Mouse (Mus musculus) embryonic fibroblast, embryonic 13.5 days (primary cell): Measurements from ENCODE around the gene Slamf7.

Experiments used
- CTCF ChIP-seq: IDR thresholded peaks from 2 replicates; pipeline ENCODE4 v1.5.1; 2011; ENCODE audit warnings: mild to moderate bottlenecking, control low read depth, low read length, moderate library complexity, borderline replicate concordance; ENCODE audit not compliant: insufficient read depth
- POLR2A ChIP-seq: IDR thresholded peaks from 2 replicates; pipeline ENCODE4 v1.6.1; 2011; ENCODE audit warnings: low read depth, mild to moderate bottlenecking, control low read depth, low read length, moderate library complexity

GRCm38 (mm10) chr1:171619001-171619400, 33.8 kb downstream of the Slamf7 start:
- no peak for TF ChIP-seq POLR2A
- no peak for TF ChIP-seq CTCF
